Mouse (Mus musculus): ENCODE measurements around the gene Zeb2.

- no peak for TF ChIP-seq GATA1 (IDR thresholded peaks at IDR 0.05; ENCODE audit: borderline replicate concordance, low read length)
- no peak for TF ChIP-seq FLI1 (IDR thresholded peaks at IDR 0.05; ENCODE audit: low read length)
These were observed 19.2 kb downstream of the Zeb2 start for GRCm38 (mm10) chr2:45097969-45098368.
